Mouse (Mus musculus): ENCODE results near the gene Gm37240. TPM values are rescaled to one million over a fixed set of nuclear protein-coding genes. Genes with fewer than 3 reads are reported as not detected.

Gm37240 gene
- polyA plus RNA-seq, 1 experiment from 2014 or later = 0.67 TPM

DNA sequence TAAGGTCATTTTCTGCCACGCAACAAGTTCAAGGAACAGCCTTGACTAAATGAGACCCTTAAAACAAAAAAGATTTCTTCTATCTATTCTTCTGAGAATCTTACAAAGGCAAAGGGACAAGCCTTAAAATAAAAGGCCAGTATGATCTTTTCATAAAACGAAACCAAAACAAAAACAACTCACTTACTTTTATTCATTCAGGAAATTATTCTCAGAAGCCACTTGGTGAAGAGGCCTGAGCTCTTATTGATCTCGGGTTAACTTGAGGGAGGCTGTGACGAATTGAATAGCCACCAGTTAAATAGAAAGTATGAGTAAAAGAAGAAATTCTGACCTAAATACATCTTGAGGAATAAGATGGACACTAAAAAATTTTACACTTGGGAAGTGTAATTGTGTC is 1118.4 kb downstream of the Gm37240 start:
- Histone ChIP-seq H3K4me1 (ENCODE audit: control insufficient read depth, insufficient read depth, low read length) (no peaks in the 10 kb centered on the region), H3K36me3 (ENCODE audit: control insufficient read depth, insufficient read depth, low read length) (no peaks in the 10 kb centered on the region), H3K9ac (ENCODE audit: low read length) (no peak overlapping the region), H3K9me3 (ENCODE audit: control insufficient read depth, low read length) (no peaks in the 10 kb centered on the region), H3K4me3 (ENCODE audit: low read depth, low read length) (no peak overlapping the region), H3K27ac (ENCODE audit: low read depth, low read length) (no peak overlapping the region), H3K27me3 (ENCODE audit: control insufficient read depth, insufficient read depth, low read length) (no peaks in the 10 kb centered on the region), H3K4me2 (no peak overlapping the region)
- 82% methylated on average over 4 of the region's 4 CpGs for WGBS
- ATAC-seq (ENCODE audit: low FRiP score) (no peak), DNase-seq (ENCODE audit: low spot score, missing footprints) (no peak)

DNA sequence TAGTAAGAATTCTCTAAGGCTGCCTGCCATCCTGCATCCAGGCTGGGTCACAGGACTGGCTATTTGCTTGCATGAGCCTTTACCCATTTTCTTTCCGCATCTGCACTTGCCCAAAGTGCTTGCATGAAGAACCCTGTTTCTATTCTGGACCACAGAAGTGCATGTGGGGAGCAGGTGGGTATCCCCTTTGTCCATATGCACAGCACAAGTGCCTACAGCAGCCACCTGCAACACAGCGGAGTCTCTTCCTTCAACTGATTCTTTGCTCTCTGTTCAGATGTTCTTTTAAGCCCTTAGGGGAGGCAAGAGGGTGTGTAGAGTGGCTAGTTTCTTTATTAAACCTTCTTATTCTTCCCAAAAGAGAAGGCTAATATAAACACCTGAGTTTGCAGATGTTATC is 1133.5 kb downstream of the Gm37240 start:
- DNase-seq (ENCODE audit: low spot score, missing footprints) = no peak
- ATAC-seq (ENCODE audit: low FRiP score) = no peak
- no peaks in the 10 kb centered on the region for H3K4me1 ChIP-seq (ENCODE audit: control insufficient read depth, insufficient read depth, low read length)
- H3K27ac ChIP-seq (ENCODE audit: low read depth, low read length) = no peak overlapping the region
- no peak overlapping the region for H3K4me3 ChIP-seq (ENCODE audit: low read depth, low read length)
- WGBS = 93% methylated on average over 2 of the region's 2 CpGs
- no peaks in the 10 kb centered on the region for H3K27me3 ChIP-seq (ENCODE audit: control insufficient read depth, insufficient read depth, low read length)
- H3K4me2 ChIP-seq = no peak overlapping the region
- H3K9ac ChIP-seq (ENCODE audit: low read length) = no peak overlapping the region
- no peaks in the 10 kb centered on the region for H3K36me3 ChIP-seq (ENCODE audit: control insufficient read depth, insufficient read depth, low read length)
- H3K9me3 ChIP-seq (ENCODE audit: control insufficient read depth, low read length) = no peaks in the 10 kb centered on the region

DNA sequence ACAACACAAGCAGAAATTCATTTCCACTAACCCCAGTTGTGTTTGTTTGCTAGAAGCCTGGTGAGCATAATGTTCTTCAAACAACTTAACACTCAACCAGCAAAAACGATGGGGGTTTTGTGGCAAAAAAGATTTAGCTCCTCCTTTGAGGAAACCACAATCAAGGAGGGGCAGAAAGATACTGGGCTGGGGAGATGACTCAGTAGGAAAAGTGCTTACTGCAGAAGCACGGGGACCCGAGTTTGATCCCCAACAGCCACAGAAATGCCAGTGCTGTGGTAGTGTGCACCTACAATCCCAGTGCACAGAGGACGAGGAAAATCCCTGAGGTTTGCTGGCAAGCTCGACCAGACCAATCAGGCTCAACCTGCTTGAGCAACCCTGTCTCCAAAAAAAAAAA is 1138.1 kb downstream of the Gm37240 start:
- no peak for DNase-seq (ENCODE audit: low spot score, missing footprints)
- WGBS = 73% methylated on average over 5 of the region's 5 CpGs
- Histone ChIP-seq H3K4me3 (ENCODE audit: low read depth, low read length) (no peak overlapping the region), H3K4me1 (ENCODE audit: control insufficient read depth, insufficient read depth, low read length) (no peaks in the 10 kb centered on the region), H3K36me3 (ENCODE audit: control insufficient read depth, insufficient read depth, low read length) (no peaks in the 10 kb centered on the region), H3K4me2 (no peak overlapping the region), H3K27ac (ENCODE audit: low read depth, low read length) (no peak overlapping the region), H3K9me3 (ENCODE audit: control insufficient read depth, low read length) (no peaks in the 10 kb centered on the region), H3K27me3 (ENCODE audit: control insufficient read depth, insufficient read depth, low read length) (no peaks in the 10 kb centered on the region), H3K9ac (ENCODE audit: low read length) (no peak overlapping the region)
- ATAC-seq (ENCODE audit: low FRiP score) = no peak

DNA sequence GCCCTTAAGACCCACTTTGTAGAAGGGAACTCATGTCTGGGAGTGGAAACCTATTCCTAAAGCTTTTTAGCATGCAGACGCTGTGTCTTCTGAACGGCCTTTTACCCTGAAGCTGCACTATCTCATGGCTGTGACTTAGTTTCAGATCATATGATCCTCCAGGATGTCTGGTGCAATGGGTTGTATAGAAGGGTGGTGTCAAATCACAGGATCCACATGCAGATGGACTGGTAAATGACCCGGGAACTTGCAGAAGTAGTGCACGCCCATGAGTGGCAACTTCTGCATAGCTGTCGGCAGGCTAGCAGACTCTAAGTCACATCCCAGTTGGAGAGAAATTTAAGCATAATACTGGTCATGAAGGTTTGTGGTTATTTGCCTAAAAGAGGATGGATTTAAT is 1139.2 kb downstream of the Gm37240 start:
- Histone ChIP-seq H3K27ac (ENCODE audit: low read depth, low read length) (no peak overlapping the region), H3K9me3 (ENCODE audit: control insufficient read depth, low read length) (no peaks in the 10 kb centered on the region), H3K36me3 (ENCODE audit: control insufficient read depth, insufficient read depth, low read length) (no peaks in the 10 kb centered on the region), H3K27me3 (ENCODE audit: control insufficient read depth, insufficient read depth, low read length) (no peaks in the 10 kb centered on the region), H3K4me2 (no peak overlapping the region), H3K4me1 (ENCODE audit: control insufficient read depth, insufficient read depth, low read length) (no peaks in the 10 kb centered on the region), H3K4me3 (ENCODE audit: low read depth, low read length) (no peak overlapping the region), H3K9ac (ENCODE audit: low read length) (no peak overlapping the region)
- no peak for ATAC-seq (ENCODE audit: low FRiP score)
- 90% methylated on average over 5 of the region's 5 CpGs for WGBS
- DNase-seq (ENCODE audit: low spot score, missing footprints) = peak; percentile 68

DNA sequence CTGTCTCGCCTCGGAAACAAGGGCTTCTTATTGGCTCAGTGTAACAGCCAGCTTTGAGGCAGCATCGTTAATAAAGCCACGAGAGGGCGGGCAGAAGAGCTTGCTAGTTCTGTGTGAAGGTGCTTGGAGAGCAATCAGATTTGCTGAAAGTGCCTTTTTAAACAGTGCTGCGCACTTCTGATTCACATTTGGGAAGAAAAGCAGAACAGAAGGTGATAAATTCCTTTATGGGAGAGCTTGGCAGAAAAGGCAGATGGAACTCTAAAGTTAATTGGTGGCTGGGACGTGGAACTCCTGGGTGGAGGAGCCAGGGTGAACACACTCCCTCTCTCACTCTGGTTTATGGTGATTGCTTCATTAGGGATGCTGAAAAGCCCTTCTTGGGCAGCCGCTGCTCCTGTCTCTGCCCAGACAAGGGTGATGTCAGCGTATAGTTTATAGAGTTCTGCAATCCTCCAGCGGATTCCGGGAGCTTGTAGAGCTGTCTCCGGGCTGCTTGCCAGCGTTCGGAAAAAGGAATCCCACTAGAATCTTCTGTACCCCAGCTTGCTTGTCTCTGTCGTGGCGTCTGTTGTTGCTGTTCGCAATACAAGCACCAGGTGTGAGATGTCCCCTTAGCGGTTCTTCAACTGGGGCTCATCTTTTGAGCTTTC is 1141.7 kb downstream of the Gm37240 start:
- Histone ChIP-seq H3K9ac (ENCODE audit: low read length) (no peak overlapping the region), H3K4me3 (ENCODE audit: low read depth, low read length) (no peak overlapping the region), H3K4me2 (no peak overlapping the region), H3K27ac (ENCODE audit: low read depth, low read length) (no peak overlapping the region), H3K36me3 (ENCODE audit: control insufficient read depth, insufficient read depth, low read length) (no peaks in the 10 kb centered on the region), H3K27me3 (ENCODE audit: control insufficient read depth, insufficient read depth, low read length) (no peaks in the 10 kb centered on the region), H3K9me3 (ENCODE audit: control insufficient read depth, low read length) (no peaks in the 10 kb centered on the region), H3K4me1 (ENCODE audit: control insufficient read depth, insufficient read depth, low read length) (no peaks in the 10 kb centered on the region)
- WGBS = 78% methylated on average over 18 of the region's 18 CpGs
- DNase-seq (ENCODE audit: low spot score, missing footprints) (no peak), ATAC-seq (ENCODE audit: low FRiP score) (no peak)

DNA sequence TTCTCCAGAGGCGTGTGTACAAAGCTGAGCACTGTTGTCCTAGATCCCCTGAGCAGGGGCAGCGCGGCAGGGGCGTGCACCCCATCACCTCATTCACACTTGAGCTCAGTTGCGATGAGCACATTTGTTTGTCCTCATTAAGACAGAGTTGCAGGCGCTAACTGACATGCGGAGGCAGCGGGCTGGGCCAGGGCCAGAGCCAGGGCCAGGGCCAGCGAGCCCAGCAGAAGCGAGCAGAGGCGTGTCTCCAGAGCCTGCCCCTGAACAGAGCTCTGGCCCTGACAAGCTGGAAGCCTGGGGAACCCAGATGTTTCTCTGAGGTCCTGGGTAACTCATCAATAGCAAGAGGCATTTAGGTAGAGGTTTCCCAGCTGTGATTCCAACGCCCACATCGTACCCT is 1142.6 kb downstream of the Gm37240 start:
- 84% methylated on average over 13 of the region's 13 CpGs for WGBS
- H3K36me3 ChIP-seq (ENCODE audit: control insufficient read depth, insufficient read depth, low read length) = no peaks in the 10 kb centered on the region
- H3K4me1 ChIP-seq (ENCODE audit: control insufficient read depth, insufficient read depth, low read length) = no peaks in the 10 kb centered on the region
- H3K9ac ChIP-seq (ENCODE audit: low read length) = no peak overlapping the region
- H3K27ac ChIP-seq (ENCODE audit: low read depth, low read length) = no peak overlapping the region
- H3K4me3 ChIP-seq (ENCODE audit: low read depth, low read length) = no peak overlapping the region
- no peaks in the 10 kb centered on the region for H3K27me3 ChIP-seq (ENCODE audit: control insufficient read depth, insufficient read depth, low read length)
- no peak overlapping the region for H3K4me2 ChIP-seq
- no peaks in the 10 kb centered on the region for H3K9me3 ChIP-seq (ENCODE audit: control insufficient read depth, low read length)
- DNase-seq (ENCODE audit: low spot score, missing footprints) (no peak), ATAC-seq (ENCODE audit: low FRiP score) (no peak)

DNA sequence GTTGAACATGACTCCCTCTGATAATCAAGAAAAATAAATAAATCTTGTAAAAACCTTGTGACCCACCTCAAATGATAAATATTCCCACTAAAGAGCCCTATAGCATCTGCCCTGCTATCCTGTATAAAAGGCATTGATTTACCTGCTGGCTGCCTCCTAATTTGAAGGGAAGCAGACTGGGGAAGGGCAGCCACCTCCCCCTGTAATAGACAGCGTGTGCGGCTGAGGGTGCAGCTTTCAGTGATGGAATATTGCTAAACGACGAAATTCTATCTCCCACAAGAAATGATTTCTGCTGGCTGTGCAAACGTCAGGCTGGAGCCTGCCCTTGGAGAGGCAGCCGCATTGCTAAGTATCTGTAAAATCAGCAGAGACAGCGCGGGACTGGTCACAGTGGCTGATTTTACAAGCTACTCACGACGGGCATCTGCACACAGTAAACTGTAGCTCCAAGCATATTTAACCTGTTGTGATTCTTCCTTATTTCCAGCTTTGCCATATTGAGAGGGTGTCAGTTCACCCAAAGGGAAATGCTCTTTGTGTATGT is 1147.2 kb downstream of the Gm37240 start:
- Histone ChIP-seq H3K27me3 (ENCODE audit: control insufficient read depth, insufficient read depth, low read length) (peaks cover 7% of the 10 kb centered on the region; the same call in 1 of the 2 replicates), H3K4me1 (ENCODE audit: control insufficient read depth, insufficient read depth, low read length) (no peaks in the 10 kb centered on the region), H3K9me3 (ENCODE audit: control insufficient read depth, low read length) (no peaks in the 10 kb centered on the region), H3K4me2 (no peak overlapping the region), H3K27ac (ENCODE audit: low read depth, low read length) (no peak overlapping the region), H3K9ac (ENCODE audit: low read length) (no peak overlapping the region), H3K36me3 (ENCODE audit: control insufficient read depth, insufficient read depth, low read length) (no peaks in the 10 kb centered on the region), H3K4me3 (ENCODE audit: low read depth, low read length) (no peak overlapping the region)
- no peak for DNase-seq (ENCODE audit: low spot score, missing footprints)
- 69% methylated on average over 10 of the region's 10 CpGs for WGBS
- ATAC-seq (ENCODE audit: low FRiP score) = no peak

DNA sequence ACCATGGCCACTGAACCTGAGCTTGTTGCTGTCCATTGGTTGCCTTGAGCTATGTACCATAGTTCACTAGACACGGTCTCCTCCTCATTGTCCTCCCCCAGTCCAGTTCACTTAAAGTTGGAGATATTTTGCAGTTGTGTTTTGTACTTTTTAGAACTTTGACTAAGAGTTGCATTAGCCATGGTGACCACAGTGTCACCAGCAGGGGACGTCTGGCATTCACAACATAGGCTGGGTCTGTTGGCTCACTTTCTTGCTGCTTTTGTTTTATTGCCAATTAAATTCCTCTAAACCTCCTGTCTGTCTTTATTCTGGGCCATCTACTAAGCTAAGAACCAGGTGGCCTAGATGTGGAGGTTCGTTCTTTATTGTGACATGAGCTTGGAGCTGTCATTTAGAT is 1150.2 kb downstream of the Gm37240 start:
- Histone ChIP-seq H3K27me3 (ENCODE audit: control insufficient read depth, insufficient read depth, low read length) (peaks cover 29% of the 10 kb centered on the region), H3K9me3 (ENCODE audit: control insufficient read depth, low read length) (no peaks in the 10 kb centered on the region), H3K4me1 (ENCODE audit: control insufficient read depth, insufficient read depth, low read length) (peaks cover under 1% of the 10 kb centered on the region), H3K4me3 (ENCODE audit: low read depth, low read length) (no peak overlapping the region), H3K27ac (ENCODE audit: low read depth, low read length) (no peak overlapping the region), H3K9ac (ENCODE audit: low read length) (no peak overlapping the region), H3K4me2 (no peak overlapping the region), H3K36me3 (ENCODE audit: control insufficient read depth, insufficient read depth, low read length) (no peaks in the 10 kb centered on the region)
- DNase-seq (ENCODE audit: low spot score, missing footprints) = no peak
- 77% methylated on average over 3 of the region's 3 CpGs for WGBS
- no peak for ATAC-seq (ENCODE audit: low FRiP score)

DNA sequence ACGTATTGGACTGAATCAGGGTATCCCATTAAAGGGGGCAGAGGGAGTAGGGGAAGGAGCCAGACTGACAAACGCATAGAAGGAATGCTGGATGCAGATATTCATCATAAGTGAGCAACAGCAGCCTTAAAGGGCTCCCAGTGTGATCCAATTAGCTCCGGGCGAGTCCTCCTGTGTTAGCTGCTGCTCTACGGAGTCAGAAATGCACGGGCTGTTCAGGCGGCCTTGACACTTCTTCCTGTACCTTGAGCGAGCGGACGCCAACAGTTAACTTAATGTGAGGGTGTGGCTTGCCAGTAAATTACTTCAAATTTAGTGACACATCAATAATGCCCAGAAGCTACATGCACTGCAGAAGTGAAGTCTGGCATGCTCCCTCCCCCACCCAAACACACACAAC is 1151.6 kb downstream of the Gm37240 start:
- 76% methylated on average over 10 of the region's 10 CpGs for WGBS
- H3K4me3 ChIP-seq (ENCODE audit: low read depth, low read length) = no peak overlapping the region
- peaks cover 36% of the 10 kb centered on the region for H3K27me3 ChIP-seq (ENCODE audit: control insufficient read depth, insufficient read depth, low read length)
- peaks cover 12% of the 10 kb centered on the region for H3K4me1 ChIP-seq (ENCODE audit: control insufficient read depth, insufficient read depth, low read length)
- no peak overlapping the region for H3K27ac ChIP-seq (ENCODE audit: low read depth, low read length)
- ATAC-seq (ENCODE audit: low FRiP score) (no peak), DNase-seq (ENCODE audit: low spot score, missing footprints) (no peak)
- H3K36me3 ChIP-seq (ENCODE audit: control insufficient read depth, insufficient read depth, low read length) = no peaks in the 10 kb centered on the region
- no peak overlapping the region for H3K9ac ChIP-seq (ENCODE audit: low read length)
- H3K9me3 ChIP-seq (ENCODE audit: control insufficient read depth, low read length) = no peaks in the 10 kb centered on the region
- no peak overlapping the region for H3K4me2 ChIP-seq

Data from midbrain, embryonic 11.5 days (tissue).